Mouse (Mus musculus): ENCODE results near the gene A730049H05Rik.

DNA sequence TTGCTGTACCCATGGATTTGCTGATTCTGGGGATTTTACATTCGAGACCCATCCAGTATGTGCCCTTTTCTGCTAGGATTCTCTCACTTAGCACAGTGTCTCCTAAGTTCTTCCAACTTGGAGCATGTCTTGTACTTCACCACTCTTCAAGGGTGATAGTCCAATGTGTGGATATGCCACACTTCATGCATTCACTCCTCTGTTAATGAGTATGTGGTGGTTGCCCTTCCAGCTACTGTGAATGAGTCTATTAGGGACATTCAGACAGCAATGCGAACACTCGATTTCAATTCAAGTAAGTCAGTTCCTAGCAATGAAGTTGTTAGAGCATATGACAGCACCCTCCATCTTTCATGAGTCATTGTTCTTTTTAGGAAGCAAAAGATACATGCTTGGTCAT lies 6.5 kb upstream of the A730049H05Rik start:
- no peak for TF ChIP-seq CTCF (IDR thresholded peaks at IDR 0.05; ENCODE audit: borderline replicate concordance, insufficient read depth, low read depth, low read length)
- TF ChIP-seq POLR2A (IDR thresholded peaks at IDR 0.05; ENCODE audit: borderline replicate concordance, insufficient read depth, low read length), result no peak

Measured in cerebellum, adult 2 months (tissue).